Mouse (Mus musculus): Measurements from ENCODE around the gene Itga10. TPM values are rescaled to one million over a fixed set of nuclear protein-coding genes. Genes with fewer than 3 reads are reported as not detected.
"Not testable (repeated sequence)": the region's sequence is repeated elsewhere in the genome, so short reads cannot be mapped to it uniquely, and the experiment has no call there.

Gene Itga10
- total RNA-seq, 2 experiments from 2014 or later: 1.1 to 2.5 TPM

GRCm38 (mm10) chr3:96679159-96679674, 33.8 kb downstream of the Itga10 start:
- DNase-seq (ENCODE audit: low spot score in 2 of 2): no peak

DNA sequence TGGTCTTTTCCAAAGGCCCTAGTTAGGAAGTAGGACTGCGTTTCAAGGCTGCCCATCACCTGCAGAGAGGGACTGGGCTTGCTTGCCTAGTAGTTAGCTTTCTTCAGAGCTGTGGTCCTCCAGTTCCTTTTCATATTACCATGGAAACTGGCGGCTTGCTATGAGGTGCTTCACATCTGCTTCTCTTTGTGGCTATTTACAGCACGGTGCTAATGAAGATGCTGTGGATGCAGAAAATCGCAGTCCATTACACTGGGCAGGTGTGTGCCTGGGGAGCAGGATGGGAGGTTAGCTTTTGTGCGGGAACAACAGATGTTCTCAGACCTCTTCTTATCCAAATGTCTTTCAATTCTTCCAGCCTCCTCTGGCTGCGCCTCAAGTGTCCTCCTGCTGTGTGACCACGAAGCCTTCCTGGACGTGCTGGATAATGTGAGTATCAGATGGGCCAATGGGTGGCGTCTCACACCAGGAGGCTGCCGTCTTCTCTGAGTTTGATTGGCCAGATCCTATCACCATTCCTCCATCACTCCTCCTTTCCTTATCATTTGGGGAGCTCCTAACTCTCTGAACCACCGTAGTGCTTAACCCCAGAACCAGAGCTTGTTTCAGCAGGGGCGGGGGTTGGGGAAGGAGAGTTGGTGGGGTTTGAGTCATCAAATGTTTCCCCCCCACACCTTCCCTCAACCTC, 35.0 kb downstream of the Itga10 start:
- no peak for DNase-seq (ENCODE audit: low spot score in 2 of 2)

DNA sequence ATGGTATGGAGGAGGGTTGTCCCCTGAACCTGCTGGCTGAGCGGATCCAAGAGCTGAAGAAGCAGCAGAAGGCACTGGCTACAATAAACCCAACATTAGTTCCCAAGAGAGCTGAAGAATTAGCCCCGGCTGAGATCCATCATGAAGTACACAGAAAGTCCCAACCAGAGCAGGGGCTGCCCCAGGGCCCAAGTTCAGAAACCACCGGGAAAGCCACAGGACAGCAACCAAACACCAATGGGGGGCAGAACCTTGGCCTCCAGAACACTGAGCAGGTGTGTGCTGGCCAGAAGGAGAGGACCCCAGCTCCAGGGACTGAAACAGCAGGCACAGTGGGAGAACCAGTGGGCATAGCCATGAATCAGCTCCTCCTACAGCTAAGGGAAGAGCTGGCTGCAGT, 38.1 kb downstream of the Itga10 start:
- no peak for DNase-seq (ENCODE audit: low spot score in 2 of 2)

GRCm38 (mm10) chr3:96684151-96684821, 38.9 kb downstream of the Itga10 start:
- DNase-seq (ENCODE audit: low spot score in 2 of 2): no peak

GRCm38 (mm10) chr3:96684822-96685156, 39.4 kb downstream of the Itga10 start:
- DNase-seq (ENCODE audit: low spot score in 2 of 2): no peak

DNA sequence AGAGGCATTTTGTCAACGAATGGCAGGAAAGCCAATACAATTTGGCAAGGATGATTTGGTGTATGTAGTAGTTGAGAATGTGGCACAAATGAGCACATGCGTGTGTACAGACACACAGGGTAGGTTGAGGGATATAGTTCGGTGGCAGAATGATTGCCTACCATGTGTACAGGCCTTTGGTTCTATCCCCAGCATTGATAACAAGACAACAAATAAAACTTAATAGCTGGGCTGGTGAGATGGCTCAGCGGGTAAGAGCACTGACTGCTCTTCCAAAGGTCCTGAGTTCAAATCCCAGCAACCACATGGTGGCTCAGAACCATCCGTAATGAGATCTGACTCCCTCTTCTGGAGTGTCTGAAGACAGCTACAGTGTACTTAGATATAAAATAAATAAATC, 40.7 kb downstream of the Itga10 start:
- DNase-seq (ENCODE audit: low spot score in 2 of 2): not testable (repeated sequence)

DNA sequence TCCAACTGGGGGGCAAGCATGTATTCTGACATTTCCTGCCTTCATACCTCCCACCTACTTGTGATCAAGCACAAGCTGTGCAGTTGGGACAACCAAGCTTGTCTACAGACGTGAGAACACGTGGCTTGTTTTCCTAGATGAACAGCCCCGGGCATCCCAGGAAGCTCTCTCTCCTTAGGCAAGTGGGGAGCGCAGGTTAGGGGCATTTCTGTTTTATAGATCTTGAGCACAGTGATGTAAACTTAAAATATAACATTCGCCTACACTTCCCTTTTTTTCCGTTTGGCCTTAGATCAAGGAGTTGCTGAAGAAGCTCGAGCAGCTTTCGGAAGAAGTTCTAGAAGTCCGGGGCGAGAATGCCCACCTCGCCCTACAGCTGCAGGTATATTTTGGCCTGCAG, 43.5 kb downstream of the Itga10 start:
- no peak for DNase-seq (ENCODE audit: low spot score in 2 of 2)

DNA sequence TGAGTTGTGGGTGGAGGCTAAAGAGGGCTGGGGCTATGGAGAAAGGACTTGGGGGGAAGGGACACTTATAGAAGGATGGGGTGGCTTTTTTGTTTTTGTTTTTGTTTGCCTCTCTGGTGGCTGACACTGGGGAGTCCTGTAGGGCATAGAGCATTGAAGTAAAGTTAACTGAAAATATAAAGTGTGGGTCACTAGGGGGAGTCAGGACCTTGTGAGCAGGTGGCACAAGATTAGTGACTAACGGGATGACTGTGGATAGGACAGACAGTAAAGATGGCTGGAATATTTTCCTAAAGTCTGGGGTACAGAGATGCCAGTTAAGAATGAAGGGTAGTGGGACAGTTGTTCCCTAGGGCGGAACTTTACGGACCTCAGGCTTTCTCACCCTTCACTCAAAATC, 44.9 kb downstream of the Itga10 start:
- no peak for DNase-seq (ENCODE audit: low spot score in 2 of 2)

GRCm38 (mm10) chr3:96692506-96692905, 47.1 kb downstream of the Itga10 start:
- DNase-seq (ENCODE audit: low spot score in 2 of 2): no peak

DNA sequence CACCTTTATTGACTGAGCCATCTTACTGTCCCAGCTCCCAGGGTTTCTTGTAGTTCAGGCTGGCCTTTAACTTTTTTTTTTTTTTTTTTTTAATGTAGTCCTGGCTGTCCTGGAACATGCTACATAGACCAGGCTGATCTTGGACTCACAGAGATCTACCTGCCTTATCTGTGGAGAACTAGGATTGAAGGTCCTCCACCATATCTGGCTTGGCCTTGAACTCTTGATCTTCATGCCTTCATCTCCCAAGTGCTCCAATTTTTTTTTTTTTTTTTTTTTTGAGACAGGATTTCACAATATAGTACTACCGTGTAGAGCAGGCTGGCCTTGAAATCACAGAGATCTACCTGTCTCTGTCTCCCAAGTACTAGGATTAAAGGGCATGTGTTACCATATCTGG, 48.2 kb downstream of the Itga10 start:
- no peak for DNase-seq (ENCODE audit: low spot score in 2 of 2)

DNA sequence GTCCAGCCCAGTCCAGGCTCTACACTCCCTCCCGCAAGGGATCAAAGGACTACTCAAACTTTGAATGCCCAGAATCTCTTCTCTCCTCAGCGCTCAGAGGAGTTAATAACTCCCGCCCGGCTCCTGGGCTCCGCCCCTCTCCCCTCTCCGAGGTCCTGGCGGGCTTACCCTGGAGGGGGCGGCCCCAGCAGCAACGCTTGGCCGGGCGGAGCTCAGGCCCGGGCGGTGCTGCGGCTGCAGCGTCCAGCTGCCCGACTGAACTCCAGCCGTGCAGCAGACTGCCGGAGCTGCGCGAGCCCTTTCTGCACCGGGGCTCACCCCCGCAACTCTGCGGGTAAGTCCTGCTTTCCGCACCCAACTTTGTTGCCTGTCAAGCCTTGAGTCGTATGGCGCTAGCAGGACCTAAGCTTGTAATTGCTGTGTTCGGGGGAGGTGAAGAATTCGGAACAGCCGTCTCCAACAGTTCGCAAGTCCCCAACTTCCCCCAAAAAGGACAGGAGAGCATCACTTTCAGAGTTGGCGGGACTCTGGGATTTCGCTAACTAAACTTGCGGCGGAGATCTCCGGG, 50.9 kb downstream of the Itga10 start, which contains the start of gene Pias3:
Gene Pias3 (plus strand): TSS at position 187 of the 568 bp plus-strand sequence.
- peak; percentile 59 to 62 for DNase-seq (ENCODE audit: low spot score in 2 of 2)

GRCm38 (mm10) chr3:96696766-96697732, 51.7 kb downstream of the Itga10 start:
- peak; percentile 79 to 81 for DNase-seq (ENCODE audit: low spot score in 2 of 2)

- DNase-seq (ENCODE audit: low spot score in 2 of 2): no peak
These were observed 53.8 kb downstream of the Itga10 start for GRCm38 (mm10) chr3:96698993-96699690.

GRCm38 (mm10) chr3:96700376-96700775, 55.0 kb downstream of the Itga10 start:
- no peak for DNase-seq (ENCODE audit: low spot score in 2 of 2)

- DNase-seq (ENCODE audit: low spot score in 2 of 2): no peak
These were observed 55.6 kb downstream of the Itga10 start for GRCm38 (mm10) chr3:96701003-96701402.

GRCm38 (mm10) chr3:96704778-96705177, 59.4 kb downstream of the Itga10 start:
- no peak for DNase-seq (ENCODE audit: low spot score in 2 of 2)

- no peak for DNase-seq (ENCODE audit: low spot score in 2 of 2)
These were observed 60.8 kb downstream of the Itga10 start for GRCm38 (mm10) chr3:96706217-96706616.

DNA sequence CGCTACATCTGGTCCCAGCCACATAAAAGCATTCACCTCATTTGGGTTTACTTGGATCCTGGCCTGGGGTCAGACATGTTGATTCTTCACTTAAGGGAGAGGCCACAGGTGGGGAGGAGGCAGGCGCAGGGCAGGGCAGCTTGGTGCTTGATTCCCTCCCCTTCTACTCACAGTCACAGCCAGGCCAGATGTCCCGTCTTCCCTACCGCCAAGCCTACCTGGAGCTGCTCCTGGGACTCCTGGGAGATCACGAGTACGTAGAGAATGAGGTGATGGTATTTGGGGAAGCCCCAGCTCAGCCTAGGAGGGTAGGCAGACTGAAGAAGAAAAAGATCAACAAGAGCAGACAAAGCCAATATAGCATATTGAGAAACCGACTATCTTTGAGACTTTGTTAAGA, 61.6 kb downstream of the Itga10 start:
- no peak for DNase-seq (ENCODE audit: low spot score in 2 of 2)

DNA sequence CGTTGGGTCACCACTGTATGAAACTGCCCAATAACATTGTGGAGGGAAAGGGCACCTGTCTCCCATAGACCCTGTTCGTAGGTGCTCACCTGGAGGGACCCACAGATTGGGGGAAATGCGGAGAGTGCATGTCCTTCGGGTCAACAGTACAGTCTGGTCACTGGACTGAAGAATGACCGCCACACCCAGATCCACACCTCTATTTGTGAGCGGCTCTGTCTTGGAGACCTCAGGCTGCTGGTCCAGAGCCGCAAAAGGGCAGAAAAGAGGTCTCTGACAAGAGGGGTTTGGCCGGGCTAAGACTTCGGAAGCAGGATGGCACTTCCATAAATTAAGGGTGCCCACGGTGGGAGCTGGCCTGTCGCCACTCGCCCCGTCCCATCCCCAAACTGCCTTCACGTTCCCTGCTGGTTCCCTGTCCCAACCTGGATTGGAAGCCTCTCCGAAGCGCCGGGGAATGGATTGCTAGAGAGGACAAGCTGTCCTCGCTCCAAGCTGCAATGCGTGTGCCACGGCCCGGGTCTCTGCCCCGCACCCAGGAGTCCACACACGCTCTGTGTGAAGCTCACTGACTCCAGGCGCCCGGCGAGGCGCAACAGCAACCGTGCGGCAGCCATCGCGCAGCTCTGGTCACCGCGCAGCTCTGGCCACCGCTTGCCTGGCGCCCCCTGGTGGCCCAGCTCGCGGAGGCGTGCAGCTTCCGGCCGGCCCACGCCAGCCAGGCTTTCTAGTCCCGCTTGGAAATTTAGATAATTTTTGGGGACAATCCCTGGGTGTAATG, 62.7 kb downstream of the Itga10 start, which contains the start of gene Nudt17:
Gene Nudt17 (minus strand): TSS at position 660 of the 781 bp plus-strand sequence.
- peak; percentile 81 to 82 for DNase-seq (ENCODE audit: low spot score in 2 of 2)

GRCm38 (mm10) chr3:96708684-96709064, 63.3 kb downstream of the Itga10 start:
- DNase-seq (ENCODE audit: low spot score in 2 of 2): no peak

Data from layer of hippocampus, postnatal 14 days (tissue).